Mouse (Mus musculus) cerebellum, adult 11-12 months (tissue): ENCODE results near the gene Gbp5.

ENCODE experiments used
- DNase-seq: peaks from one replicate; pipeline ENCODE4 v3.0.0; 2022

Gbp5 gene

GRCm38 (mm10) chr3:142493536-142494061 lies at the start of gene Gbp5:
TSS of gene Gbp5 (plus strand) at chr3:142493978.
- DNase-seq, result no peak

DNA sequence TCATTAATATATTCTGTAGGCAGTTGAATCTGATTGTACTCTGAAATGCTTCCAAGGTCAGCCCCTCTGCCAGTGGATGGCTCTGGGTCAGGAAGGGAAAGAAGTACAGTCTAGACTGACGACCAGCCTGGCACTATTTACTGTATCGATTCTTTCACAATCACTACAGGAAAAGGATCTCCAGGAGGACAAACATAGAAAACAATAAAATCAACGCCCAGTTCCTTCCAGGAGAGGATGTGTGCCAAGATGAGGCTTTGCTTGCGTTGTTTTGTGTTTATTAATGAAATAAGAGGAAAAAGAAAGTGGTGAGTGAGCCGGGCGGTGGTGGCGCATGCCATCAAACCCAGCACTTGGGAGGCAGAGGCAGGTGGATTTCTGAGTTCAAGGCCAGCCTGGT lies 39.6 kb upstream of the Gbp5 start:
- no peak for DNase-seq

DNA sequence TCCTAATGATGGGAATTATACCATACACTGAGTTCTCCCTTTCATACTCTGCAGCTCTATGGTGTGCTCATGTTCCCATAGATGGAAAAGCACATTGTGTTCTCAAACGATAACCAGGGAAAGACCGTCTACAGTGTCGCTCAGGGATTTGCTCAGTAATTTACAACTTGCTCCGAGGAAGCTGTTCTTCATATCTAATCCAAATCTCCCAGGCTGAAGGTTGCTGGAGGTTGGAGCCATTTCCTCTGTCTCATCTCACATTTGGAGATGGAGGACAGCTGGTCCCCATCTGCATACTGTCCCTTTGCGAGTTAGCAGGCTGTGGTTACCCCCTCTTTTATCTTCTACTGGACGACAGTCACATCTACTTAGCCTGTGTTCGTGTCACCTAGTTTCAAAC lies 34.5 kb upstream of the Gbp5 start:
- DNase-seq, result no peak

DNA sequence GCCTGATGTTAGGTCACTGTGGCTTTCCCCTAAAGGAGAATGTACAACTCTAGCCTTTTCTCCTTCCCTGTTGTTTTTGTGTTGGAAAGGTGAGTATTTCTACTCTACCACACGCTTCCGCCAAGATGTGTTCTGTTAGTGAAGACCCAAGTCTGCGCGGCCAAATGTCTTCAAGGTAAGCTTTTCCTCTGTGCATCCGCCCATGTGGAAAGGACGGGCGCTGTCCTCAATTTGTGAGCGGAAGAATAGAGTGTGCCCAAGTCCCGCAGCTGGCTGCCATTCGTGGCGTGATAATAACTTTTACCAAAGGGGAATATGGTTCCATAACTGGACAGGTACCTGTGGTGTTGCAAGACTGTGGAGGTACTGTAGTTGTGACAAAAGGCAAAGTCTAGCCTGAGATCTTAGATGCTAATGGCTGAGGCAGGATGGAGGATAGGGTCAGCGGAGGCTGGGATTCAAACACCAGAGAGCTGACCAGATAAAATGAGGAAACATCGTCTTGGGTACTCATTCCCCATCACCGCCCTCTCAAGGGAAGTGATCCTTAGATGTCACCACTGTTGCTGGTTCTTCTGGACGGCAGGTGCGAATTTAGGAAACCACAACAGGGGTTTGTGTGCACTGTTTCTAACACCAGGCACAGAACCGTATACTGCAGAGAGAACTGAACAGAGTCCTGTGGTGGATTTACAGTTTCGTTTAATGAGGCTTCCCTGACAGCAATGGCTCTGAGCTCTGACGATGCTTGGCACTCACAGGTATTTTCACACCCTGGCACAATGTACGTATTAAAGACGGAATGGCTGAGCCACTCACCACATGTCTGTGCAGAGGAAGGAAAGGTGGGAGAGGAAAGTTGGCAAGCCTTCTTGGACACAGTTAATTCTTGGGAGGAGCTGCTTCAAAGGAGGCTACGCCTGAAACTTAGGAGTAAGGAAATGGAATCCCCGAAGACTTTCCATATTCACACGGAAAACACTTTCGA lies 30.7 kb upstream of the Gbp5 start:
- no peak for DNase-seq

DNA sequence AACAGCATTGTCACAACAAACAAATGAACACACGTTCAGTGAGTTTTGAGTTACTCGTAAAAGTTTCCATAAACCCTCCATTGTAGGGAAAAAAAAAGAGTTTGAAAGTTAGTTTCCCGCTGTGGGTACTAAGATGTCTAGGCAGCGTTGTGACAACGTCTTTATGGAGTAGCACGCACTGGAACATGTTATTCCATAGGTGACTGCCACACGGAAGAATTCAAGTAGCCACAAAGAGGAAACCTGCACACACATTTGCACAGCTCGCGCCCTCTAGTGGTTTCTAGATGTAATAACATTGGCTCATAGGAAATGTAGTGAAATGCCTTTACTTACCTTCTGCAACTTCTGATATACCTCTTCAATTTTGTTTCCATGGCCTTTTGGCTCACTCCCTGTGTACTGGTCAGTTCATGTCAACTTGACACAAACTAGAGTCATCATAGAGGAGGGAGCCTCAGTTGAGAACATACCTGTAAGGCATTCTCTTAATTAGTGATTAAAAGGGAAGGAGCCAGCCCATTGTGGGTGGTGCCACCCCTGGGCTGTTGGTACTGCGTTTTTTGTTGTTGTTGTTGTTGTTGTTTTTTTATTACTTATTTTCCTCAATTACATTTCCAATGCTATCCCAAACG lies 19.3 kb upstream of the Gbp5 start:
- DNase-seq, result no peak

DNA sequence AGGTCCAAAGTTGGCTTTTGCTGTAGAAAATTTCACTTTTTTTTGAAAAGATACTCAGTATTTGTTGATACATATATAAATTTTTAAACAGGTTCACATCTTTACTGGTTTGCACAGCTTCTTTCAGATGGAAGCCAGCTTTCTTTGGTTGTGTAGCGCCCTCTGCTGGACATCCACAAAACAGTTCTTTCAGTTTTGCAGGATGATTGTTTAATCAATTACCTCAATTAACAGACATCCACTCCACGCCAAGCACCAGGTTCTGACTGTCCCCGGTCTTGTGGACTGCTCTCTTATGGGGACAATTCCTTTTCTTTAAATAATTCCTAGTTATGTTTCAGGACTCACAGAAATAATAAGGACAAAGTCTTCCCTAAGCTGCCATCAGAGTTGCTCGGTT lies 17.9 kb upstream of the Gbp5 start:
- DNase-seq, result no peak

DNA sequence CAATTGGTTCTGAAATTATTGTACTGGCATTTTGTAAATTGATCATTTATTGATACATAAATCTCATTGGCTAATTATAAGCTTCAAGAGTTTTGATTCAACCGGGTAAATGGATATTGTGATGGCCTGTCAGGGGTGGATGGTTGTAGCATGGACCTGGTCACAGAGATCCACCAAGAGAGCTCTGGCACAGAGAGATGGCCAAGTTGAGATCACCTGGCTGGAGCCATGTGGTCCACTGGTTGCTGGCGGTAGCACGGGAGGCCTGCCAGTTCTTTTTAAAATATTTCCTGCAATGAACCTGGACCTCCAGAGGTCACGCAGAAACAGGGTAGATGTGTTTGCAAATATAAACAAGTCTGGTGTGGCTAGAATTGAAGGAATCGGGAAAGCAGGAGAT lies 15.9 kb upstream of the Gbp5 start:
- no peak for DNase-seq

GRCm38 (mm10) chr3:142478360-142478759 lies 15.4 kb upstream of the Gbp5 start:
- no peak for DNase-seq

DNA sequence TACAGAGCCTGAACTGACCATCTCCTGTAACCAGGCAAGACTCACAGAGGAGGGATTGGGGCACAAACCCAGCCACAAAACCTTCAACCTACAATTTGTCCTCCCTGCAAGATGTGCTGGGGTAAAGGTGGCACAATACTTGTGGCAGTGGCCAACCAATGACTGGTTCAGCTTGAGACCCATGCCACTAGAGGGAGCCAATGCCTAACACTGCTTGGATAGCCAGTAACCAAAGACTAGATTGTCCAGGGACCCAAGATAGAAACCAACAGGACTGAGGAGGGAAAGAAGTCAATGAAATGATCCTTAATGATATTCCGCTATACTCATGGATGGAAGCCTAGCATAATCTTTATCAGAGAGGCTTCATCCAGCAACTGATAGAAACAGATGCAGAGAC lies 3.3 kb upstream of the Gbp5 start:
- peak; percentile 36 for DNase-seq

GRCm38 (mm10) chr3:142495146-142495655 lies 1.4 kb downstream of the Gbp5 start:
- DNase-seq, result no peak

DNA sequence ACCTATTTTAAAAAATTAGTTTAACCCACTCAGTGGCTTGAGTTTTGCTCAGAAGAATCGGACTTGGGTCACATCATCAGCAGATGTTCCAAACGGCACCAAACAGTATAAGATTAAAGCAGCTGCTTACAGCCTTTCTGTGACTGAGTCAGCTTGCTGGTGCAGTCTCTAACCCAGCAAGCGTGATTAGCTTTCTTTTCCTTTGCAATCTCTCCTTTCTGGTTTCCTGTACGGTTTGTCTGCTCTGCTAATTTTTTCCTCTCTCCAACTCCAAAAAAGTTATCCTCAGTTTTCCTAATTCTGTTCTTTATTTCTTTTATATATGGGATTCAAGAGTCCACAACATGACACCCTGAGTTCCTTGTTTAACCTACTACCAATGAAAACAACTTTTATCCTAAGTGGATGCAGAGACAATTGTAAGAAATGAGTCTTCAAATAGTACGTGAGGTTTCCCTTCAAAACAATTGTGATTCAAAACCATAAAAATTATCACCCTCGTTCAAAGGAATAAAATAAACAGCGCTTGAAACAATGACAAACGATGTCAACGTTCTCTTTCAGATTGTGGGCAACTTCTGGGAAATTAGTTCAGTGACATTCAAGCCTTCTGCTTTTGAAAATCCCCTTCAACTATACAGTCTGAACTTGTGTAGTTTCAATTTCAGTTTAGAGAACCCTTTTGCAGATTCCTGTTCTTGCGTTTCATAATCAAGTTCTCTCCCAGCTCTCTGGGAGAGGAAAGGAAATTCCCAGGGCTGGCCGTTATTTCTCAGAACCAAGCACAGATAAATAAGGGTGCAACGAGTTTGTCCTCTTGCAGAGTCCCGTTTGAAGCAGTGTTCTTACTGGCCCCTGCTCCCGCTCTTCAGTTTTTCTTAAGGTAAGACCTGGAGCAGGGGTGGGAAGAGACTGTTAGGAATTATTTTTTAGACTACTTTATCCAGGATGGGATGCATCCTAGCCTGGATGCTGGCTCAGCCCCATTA lies 2.6 kb downstream of the Gbp5 start:
- no peak for DNase-seq

GRCm38 (mm10) chr3:142497123-142497841 lies 3.5 kb downstream of the Gbp5 start:
- no peak for DNase-seq

GRCm38 (mm10) chr3:142498941-142499340 lies 5.2 kb downstream of the Gbp5 start:
- peak; percentile 79 for DNase-seq

- no peak for DNase-seq
Observed at GRCm38 (mm10) chr3:142528116-142528515, 34.3 kb downstream of the Gbp5 start.

GRCm38 (mm10) chr3:142529597-142529996 lies 35.8 kb downstream of the Gbp5 start:
- DNase-seq, result no peak

DNA sequence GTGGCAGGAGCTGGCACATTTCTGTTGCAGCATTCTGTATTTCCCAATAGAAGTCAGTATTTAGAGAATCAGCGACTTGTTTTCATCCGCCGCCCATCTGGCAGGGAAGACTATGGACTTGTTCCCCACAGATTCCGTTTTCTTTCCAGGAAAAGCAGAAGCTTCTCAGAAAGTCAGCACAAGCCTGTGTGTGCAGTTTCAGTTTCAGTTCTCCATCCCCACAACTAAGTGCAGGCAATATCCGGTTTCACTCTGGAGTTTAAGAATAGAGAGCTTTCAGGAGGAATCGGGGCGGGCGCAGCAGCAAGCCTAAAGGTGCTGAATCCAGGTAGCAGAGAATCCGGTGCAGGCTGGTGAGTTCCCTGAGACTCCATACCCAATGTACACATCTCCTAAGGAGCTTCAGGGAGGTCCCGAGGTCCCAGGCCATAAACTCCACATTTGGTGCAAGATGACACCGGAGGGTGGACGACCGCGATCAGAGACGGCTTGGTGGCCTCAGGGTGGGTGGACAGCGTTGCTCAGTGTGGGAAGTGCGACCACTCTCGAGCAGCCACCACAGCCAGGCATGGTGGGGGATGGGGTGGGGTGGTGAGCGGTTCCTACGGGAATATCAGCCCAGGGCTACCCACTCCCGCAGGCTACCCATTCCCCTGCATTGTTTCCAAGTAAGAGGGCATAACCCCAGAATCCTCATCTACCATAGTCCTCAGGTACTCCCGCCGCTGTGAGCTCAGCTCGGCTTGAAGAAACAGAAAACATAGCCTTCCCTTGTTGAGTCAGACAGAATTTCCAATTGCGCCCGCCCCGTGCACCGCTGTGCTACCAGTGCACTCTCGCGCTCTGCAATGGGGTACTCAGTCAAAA lies 36.5 kb downstream of the Gbp5 start, which contains the start of gene Gbp7:
Gene Gbp7 (plus strand): TSS at position 256 of the 867 bp plus-strand sequence.
- no peak for DNase-seq

GRCm38 (mm10) chr3:142531595-142531994 lies 37.8 kb downstream of the Gbp5 start:
- no peak for DNase-seq

DNA sequence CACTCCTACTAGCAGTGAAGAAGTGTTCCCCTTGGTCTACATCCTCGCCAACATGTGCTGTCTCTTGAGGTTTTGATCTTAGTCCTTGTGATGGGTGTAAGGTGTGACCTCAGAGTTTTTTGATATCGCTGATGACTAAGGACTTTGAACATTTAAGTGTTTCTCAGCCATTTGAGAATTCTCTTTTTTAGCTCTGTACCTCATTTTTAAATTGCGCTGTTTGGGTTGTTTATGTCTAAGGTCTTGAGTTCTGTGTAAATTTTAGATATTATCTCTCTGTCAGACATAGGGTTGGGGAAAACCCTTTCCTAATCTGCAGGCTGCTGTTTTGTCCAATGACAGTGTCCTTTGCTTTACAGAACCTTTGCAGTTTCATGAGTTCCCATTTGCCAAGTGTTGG lies 39.4 kb downstream of the Gbp5 start:
- DNase-seq, result no peak

GRCm38 (mm10) chr3:142535667-142536066 lies 41.9 kb downstream of the Gbp5 start:
- no peak for DNase-seq

GRCm38 (mm10) chr3:142541391-142541790 lies 47.6 kb downstream of the Gbp5 start:
- no peak for DNase-seq

DNA sequence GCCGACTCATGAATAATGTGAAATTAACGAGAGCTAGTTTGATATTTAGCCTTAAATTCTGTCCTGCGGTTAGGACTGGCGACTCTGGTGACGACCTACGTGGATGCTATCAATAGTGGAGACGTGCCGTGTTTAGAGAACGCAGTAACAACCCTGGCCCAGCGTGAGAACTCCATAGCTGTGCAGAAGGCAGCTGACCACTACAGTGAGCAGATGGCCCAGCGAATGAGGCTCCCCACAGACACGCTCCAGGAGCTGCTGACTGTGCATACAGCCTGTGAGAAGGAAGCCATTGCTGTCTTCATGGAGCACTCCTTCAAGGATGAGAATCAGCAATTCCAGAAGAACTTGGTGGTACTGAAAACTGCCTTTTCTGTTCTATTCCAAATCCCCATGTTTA lies 49.0 kb downstream of the Gbp5 start:
- peak; percentile 18 for DNase-seq
